Mouse (Mus musculus): ENCODE measurements around the gene Lce1f.
"Not testable (repeated sequence)": the region's sequence is repeated elsewhere in the genome, so short reads cannot be mapped to it uniquely, and the experiment has no call there.

The Lce1f gene

DNA sequence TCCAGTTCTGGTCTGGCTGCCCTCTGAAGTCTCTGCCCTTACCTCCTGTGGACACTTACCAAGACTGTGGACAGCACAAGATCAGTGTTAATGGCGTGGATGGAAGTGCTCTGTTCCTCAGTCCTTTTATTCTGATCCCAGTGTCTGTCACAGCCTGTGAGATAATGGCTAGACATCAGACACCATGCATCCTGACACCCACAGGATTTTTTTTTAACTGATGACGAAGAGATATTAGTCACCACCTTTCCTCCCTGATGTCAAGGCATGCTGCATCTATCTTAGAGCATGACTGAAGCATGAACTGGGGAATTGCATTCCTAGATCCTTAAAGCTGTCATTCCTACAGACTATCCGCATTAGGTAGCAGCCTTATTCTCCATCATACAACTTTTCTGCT lies at the start of gene Lce1f:
Lce1f (minus strand) TSS at position 101 of the 400 bp plus-strand sequence.
- no peak for DNase-seq (ENCODE audit: low read depth, low spot score)

DNA sequence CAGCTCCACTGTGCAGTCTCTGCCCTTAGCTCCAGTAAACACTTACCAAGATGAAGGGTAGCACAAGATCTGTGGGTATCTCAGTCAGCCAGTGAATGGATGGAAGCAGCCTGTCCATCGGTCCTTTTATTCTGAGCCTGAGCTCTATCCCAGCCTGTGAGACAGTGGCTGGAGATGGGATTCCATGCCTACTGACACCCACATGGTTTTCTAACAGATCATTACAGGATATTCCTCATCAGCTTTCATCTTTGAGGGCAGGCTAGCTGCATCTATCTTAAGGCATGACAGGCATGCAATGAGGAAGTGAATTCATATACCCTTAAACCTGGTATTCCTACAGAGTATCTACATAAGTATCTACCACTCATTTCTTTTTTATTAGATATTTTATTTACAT lies 44.8 kb upstream of the Lce1f start, which contains the start of gene Lce1h:
Lce1h (minus strand) TSS at position 101 of the 400 bp plus-strand sequence.
- DNase-seq (ENCODE audit: low read depth, low spot score) = no peak

DNA sequence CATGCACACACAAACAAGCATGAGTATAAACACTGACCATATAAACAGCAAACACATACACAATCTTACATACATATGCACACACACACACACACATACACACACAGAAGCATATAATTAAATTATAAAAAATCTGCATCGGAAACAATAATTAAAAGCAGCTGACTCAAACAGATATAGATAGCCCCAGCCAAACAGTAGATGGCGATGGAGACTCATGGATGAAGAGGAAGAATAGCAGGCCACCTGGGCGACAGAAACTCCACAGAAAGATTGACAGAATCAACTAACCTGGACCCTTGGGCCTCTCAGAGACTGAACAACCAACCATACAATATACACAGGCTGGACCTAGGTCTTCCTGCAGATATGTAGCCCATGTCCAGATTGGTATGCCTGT lies 33.0 kb upstream of the Lce1f start:
- no peak for DNase-seq (ENCODE audit: low read depth, low spot score)

DNA sequence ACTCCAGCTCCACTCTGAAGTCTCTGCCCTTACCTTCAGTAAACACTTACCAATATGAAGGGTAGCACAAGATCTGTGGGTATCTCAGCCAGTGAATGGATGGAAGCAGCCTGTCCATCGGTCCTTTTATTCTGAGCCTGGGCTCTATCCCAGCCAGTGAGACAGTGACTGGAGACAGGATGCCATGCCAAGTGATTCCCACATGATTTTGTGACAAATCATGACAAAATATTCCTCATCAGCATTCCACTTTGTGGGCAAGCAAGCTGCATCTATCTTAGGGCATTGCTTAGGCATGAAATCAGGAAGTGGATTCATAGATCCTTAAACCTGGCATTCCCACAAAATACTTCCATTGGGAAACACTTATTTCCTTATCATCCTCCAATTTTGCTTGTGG lies 32.1 kb upstream of the Lce1f start, which contains the start of gene Lce1g:
Lce1g (minus strand) TSS at position 101 of the 400 bp plus-strand sequence.
- DNase-seq (ENCODE audit: low read depth, low spot score) = no peak

DNA sequence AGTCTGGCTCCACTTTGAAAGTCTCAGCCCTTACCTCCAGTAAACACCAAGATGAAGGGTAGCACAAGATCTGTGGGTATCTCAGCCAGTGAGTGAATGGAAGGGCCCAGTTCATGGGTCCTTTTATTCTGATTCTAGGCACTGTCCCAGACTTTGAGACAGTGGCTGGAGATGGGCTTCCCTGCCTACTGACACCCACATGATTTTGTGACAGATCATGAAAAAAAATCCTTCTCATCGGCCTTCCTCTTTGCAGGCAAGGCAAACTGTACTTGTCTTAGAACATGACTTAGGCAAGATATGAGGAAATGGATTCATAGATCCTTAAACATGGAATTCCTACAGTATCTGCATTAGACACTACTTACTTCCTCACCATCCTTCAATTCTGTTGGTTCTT lies 18.8 kb upstream of the Lce1f start, which contains the start of gene Gm38119:
Gm38119 (minus strand) TSS at position 101 of the 400 bp plus-strand sequence.
- no peak for DNase-seq (ENCODE audit: low read depth, low spot score)

DNA sequence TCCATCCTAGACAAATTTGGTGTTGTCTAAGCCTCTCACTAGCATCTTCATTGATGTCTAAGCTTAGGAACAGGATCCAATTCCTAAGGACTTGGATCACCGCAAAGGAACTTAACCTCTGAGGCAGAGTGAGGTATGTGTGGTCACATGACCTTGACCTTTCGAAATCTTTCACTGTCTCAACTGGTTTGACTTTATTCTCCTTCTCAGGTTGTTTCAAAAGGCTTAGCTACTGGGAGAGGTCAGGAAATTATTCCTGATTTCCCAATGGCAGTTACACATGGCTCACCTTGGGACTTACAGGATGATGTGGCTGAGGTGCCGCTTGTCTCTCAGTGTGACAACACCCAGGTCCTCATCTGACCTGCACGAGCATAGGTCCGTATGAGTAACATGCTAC lies 2.5 kb upstream of the Lce1f start:
- no peak for DNase-seq (ENCODE audit: low read depth, low spot score)

DNA sequence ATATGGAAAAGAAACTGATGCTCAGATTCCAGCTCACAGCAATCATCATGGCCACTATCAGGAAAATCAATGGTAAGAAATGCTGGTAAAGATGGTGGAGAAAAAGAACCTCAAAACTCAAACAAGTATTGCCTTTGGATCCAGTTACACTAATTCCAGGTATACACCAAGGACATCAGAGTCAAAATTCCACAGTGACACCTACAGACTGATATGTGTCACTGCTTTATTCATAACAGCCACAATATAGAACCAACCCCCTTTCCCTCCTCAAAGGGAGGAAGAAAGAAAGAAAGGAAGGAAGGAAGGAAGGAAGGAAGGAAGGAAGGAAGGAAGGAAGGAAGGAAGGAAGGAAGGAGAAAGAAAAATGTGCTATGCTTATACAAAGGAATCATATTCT lies 5.0 kb downstream of the Lce1f start:
- DNase-seq (ENCODE audit: low read depth, low spot score) = no peak

DNA sequence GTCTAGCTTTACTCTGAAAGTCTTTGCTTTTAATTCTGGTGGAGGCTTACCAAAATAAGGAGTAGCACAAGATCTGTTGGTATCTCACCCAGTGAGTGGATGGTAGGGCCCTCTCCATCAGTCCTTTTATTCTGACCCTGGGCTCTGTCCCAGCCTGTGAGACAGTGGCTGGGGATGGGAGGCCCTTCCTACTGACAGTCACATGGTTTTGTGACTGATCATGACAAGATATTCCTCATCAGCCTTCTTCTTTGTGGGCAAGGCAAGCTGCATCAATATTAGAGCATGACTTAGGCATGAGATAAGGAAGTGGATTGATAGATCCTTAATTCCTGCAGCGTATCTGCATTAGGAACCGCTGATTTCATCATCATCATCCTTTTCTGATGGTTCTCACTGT lies 11.2 kb downstream of the Lce1f start, which contains the start of gene Lce1e:
Lce1e (minus strand) TSS at position 101 of the 400 bp plus-strand sequence.
- no peak for DNase-seq (ENCODE audit: low read depth, low spot score)

DNA sequence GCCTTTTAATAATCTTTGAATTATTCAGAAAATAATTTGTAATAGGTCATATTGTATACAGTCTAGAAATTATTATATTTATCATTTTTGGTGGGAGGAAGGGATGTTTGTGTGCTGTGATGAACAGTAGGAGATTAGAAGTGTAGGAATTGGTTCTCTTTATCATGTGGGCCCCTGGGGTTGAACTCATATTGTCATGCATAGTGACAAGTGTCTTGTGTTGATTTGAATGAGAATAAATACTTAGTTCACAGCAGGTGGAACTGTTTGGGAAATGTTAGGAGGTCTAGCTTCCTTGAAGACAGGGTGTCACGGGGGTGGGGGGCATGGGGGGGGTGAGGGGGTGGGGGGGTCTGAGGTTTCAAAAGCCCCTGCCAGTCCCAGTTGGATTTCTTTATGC lies 25.5 kb downstream of the Lce1f start:
- DNase-seq (ENCODE audit: low read depth, low spot score) = no peak

DNA sequence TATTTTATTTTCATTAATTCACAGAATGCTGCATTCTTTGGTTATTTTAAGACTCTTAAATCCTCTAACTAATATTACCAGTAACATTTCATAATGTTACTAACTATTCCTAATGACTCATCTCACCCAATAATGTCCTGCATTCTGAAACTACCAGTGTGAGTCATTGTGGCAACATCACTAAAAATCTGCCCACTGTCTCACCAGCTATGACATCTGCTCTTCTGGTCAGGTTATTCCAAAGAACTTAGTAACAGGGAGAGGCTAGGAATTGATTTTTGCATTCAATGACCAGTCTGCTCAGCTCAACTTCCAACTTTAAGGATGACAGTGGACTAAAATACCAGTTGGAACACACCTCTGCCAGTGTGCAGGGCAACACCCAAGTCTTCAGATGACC lies 28.5 kb downstream of the Lce1f start:
- no peak for DNase-seq (ENCODE audit: low read depth, low spot score)

DNA sequence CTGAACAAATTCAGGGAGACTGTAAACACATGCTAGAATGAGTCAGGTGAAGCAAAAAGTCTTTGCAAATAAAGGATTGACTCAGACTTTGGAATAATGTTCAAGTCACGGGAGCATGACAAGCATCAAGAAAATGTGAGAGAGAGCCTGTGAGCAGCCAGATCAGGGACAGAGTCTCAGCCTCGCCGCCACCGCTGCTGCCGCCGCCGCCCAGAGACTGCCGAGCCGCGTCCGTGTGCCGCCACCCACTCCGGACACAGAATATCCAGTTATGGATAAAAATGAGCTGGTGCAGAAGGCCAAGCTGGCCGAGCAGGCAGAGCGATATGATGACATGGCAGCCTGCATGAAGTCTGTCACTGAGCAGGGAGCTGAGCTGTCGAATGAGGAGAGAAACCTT lies 31.0 kb downstream of the Lce1f start:
- DNase-seq (ENCODE audit: low read depth, low spot score) = not testable (repeated sequence)

DNA sequence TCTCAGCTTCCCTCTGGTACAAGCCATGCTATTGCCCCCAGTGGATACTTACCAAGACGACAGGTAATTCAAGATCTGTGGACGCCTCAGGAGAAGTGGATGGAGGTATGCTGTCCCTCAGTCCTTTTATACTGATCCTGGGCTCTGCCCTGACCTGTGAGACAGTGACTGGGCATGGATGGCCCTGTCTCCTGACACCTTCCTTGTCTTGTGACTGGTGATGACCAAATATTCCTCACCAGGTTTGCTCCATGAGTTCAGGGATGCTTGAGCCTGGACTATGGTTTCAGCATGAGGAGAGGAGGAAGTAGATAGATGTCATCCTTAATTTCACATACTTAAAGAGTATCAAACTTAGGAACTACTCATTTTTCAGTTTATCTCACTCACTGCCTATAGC lies 33.0 kb downstream of the Lce1f start, which contains the start of gene Lce1d:
Lce1d (minus strand) TSS at position 101 of the 400 bp plus-strand sequence.
- DNase-seq (ENCODE audit: low read depth, low spot score) = no peak

DNA sequence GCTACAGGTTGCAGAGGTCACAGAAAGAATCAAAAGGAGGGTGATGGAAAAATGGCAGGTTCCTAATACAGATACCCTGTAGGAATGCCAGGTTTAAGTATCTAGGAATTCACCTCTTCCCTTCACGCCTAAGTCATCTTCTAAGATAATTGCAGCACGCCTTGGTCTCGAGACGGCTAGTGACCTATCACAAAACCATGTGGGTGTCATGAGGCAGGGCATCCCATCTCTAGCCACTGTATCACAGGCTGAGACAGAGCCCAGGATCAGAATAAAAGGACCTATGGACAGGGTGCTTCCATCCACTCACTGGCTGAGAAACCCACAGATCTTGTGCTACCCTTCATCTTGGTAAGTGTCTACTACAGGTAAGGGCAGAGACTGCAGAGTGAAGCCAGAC lies 41.2 kb downstream of the Lce1f start, which contains the start of gene Lce1c:
Lce1c (plus strand) TSS at position 301 of the 400 bp plus-strand sequence.
- no peak for DNase-seq (ENCODE audit: low read depth, low spot score)

DNA sequence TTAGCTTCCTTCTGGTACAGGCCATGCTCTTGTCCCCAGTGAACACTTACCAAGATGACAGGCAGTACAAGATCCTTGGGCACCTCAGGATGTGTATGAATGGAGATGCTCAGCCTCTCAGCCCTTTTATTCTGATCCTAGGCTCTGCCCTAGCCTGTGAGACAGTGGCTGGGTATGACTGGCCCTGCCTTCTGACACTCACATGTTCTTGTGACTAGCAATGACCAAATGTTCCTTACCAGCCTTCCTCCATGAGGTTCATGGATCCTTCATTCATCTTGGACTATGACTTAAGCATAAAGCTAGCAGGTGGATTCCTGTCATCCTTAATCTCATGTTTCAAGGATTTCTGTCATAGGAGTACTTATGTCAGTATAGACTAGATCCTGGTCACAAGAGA lies 49.9 kb downstream of the Lce1f start, which contains the start of gene Lce1a2:
Lce1a2 (minus strand) TSS at position 101 of the 400 bp plus-strand sequence.
- no peak for DNase-seq (ENCODE audit: low read depth, low spot score)

All from WW6 (cell line).